Mouse (Mus musculus) intestine, embryonic 15.5 days (tissue): ENCODE measurements around the gene Prdm16. TPM values are rescaled to one million over a fixed set of nuclear protein-coding genes. Genes with fewer than 3 reads are reported as not detected.

Experiments
- ATAC-seq: fragments of 200-750 bp; cut with Nextera tagmentation; 2 replicates; pipeline ENCODE4 v1.8.0; 2017; ENCODE audit warnings: moderate TSS enrichment, moderate library complexity
- H3K27ac ChIP-seq: fragments of 300-500 bp; sonication (generic); 2 replicates; pipeline ENCODE4 v1.5.1; 2015; ENCODE audit warnings: mild to moderate bottlenecking, inconsistent platforms
- H3K27me3 ChIP-seq: fragments of 300-500 bp; sonication (generic); replicated peaks from 2 replicates; pipeline ENCODE4 v1.6.1; 2015; ENCODE audit warnings: inconsistent platforms
- H3K36me3 ChIP-seq: fragments of 300-500 bp; sonication (generic); 2 replicates; pipeline ENCODE4 v1.6.1; 2015; ENCODE audit warnings: inconsistent platforms
- H3K4me1 ChIP-seq: fragments of 300-500 bp; sonication (generic); replicated peaks from 2 replicates; pipeline ENCODE4 v1.6.1; 2015; ENCODE audit warnings: inconsistent platforms
- H3K4me2 ChIP-seq: fragments of 300-500 bp; sonication (generic); replicated peaks from 2 replicates; pipeline ENCODE4 v1.6.1; 2015; ENCODE audit warnings: mild to moderate bottlenecking, inconsistent platforms
- H3K4me3 ChIP-seq: fragments of 300-500 bp; sonication (generic); replicated peaks from 2 replicates; pipeline ENCODE4 v1.5.1; 2015; ENCODE audit warnings: inconsistent platforms
- H3K9ac ChIP-seq: fragments of 300-500 bp; sonication (generic); 2 replicates; pipeline ENCODE4 v1.6.1; 2015; ENCODE audit warnings: inconsistent platforms
- H3K9me3 ChIP-seq: fragments of 300-500 bp; sonication (generic); 2 replicates; pipeline ENCODE4 v1.6.1; 2016; ENCODE audit warnings: inconsistent platforms
- WGBS: fragments of 180-500 bp; shearing (Covaris S2); methylation state at CpG from one replicate; pipeline ENCODE4 v1.1.7; 2015; 5-methylcytosine and 5-hydroxymethylcytosine counted together
- polyA plus RNA-seq: library from polyadenylated mRNA; unstranded; fragments of >200 nt; fragmentation: Nextera tagmentation; extraction: Ambion mirVana; gene quantifications from 2 replicates; pipeline ENCODE4 v1.2.1, GENCODE M21; 2015

The Prdm16 gene
- polyA plus RNA-seq, 1 experiment from 2014 or later, result 16.4 TPM

DNA sequence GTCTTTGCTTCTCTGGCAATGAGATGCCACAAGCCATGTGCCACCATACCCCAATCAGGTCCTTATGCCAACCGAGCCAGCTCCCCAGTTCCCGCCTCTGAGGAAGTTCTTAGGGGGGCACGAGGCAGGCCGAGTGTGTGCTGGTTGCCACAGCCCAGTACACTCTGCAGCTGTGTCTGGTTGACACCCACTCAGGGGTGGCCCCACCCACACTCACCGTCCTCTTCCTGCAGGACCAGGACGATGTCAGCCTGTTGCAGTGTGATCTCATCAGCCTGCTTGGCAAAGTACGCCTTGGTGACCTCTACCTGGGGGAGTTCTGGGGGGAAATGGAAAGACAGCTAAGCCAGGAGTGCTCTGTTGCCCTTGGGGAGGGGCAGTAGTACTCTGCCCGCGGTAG is 357.2 kb downstream of the Prdm16 start:
- H3K27me3 ChIP-seq, result no peaks in the 10 kb centered on the region
- H3K4me1 ChIP-seq, result no peaks in the 10 kb centered on the region
- H3K36me3 ChIP-seq, result peaks cover 10% of the 10 kb centered on the region; the same call in 1 of the 2 replicates
- 57% methylated on average over 9 of the region's 9 CpGs for WGBS
- no peak overlapping the region for H3K4me3 ChIP-seq
- no peak overlapping the region for H3K4me2 ChIP-seq
- no peak overlapping the region for H3K27ac ChIP-seq
- H3K9me3 ChIP-seq, result no peaks in the 10 kb centered on the region
- ATAC-seq, result peak; percentile 21; the same call in 1 of the 2 replicates
- H3K9ac ChIP-seq, result no peak overlapping the region

GRCm38 (mm10) chr4:154273000-154273399 is 363.7 kb downstream of the Prdm16 start:
- no peak overlapping the region for H3K4me3 ChIP-seq
- no peak overlapping the region for H3K4me2 ChIP-seq
- WGBS, result 55% methylated on average over 3 of the region's 3 CpGs
- ATAC-seq, result 0 out of 2 replicates have a peak, but pooled peaks have one; percentile 19
- peaks cover 2% of the 10 kb centered on the region; the same call in 1 of the 2 replicates for H3K36me3 ChIP-seq
- H3K9ac ChIP-seq, result no peak overlapping the region
- H3K27me3 ChIP-seq, result no peaks in the 10 kb centered on the region
- 0 out of 2 replicates have a peak, but pooled peaks cover 8% of the 10 kb centered on the region for H3K4me1 ChIP-seq
- no peaks in the 10 kb centered on the region for H3K9me3 ChIP-seq
- no peak overlapping the region for H3K27ac ChIP-seq

DNA sequence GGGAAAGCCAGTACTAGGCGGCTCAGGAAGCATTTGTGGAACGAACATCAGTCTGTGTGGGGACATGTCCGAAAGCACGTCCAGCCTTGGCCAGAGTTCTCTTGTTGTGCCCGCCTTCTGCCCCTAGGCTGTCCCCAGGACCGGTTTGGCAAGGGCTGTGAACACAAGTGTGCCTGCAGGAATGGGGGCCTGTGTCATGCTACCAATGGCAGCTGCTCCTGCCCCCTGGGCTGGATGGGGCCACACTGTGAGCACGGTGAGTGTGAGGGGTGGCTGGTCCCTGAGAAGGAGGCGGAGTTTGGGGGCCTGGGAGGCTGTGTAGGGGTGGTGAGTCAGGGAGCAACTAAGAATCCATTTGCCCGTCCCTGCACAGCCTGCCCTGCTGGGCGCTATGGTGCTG is 367.2 kb downstream of the Prdm16 start:
- Histone ChIP-seq H3K27me3 (no peaks in the 10 kb centered on the region), H3K9ac (no peak overlapping the region), H3K4me1 (0 out of 2 replicates have a peak, but pooled peaks cover 8% of the 10 kb centered on the region), H3K4me2 (peak overlapping the region; percentile 17), H3K9me3 (no peaks in the 10 kb centered on the region), H3K36me3 (no peaks in the 10 kb centered on the region), H3K4me3 (no peak overlapping the region), H3K27ac (no peak overlapping the region)
- WGBS, result 48% methylated on average over 10 of the region's 10 CpGs
- peak; percentile 80 for ATAC-seq

DNA sequence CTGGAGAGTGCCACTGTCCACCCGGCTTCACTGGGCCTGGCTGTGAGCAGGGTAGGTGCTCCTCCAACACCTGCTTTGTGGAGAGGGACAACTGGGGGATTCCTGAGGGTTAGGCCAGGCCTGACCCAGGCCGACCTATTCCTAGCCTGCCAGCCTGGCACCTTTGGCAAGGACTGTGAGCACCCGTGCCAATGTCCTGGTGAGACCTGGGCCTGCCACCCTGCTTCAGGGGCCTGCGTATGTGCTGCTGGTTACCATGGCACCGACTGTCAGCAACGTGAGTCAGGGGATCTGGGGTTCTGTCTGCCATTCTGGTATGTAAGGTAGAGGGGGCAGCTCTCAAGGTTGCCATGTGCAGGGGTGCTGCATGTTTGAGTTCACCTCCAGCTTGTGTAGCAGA is 369.2 kb downstream of the Prdm16 start:
- H3K27ac ChIP-seq, result no peak overlapping the region
- no peak overlapping the region for H3K9ac ChIP-seq
- H3K27me3 ChIP-seq, result no peaks in the 10 kb centered on the region
- H3K9me3 ChIP-seq, result no peaks in the 10 kb centered on the region
- no peaks in the 10 kb centered on the region for H3K36me3 ChIP-seq
- H3K4me1 ChIP-seq, result 0 out of 2 replicates have a peak, but pooled peaks cover 8% of the 10 kb centered on the region
- no peak for ATAC-seq
- 88% methylated on average over 6 of the region's 6 CpGs for WGBS
- H3K4me2 ChIP-seq, result no peak overlapping the region
- H3K4me3 ChIP-seq, result no peak overlapping the region

Other genes with a start within 250 kb of the Prdm16 start
- not detected in 2 replicates for gene Actrt2, start 31.0 kb upstream of the Prdm16 start, polyA plus RNA-seq
- 0.10 TPM in 1 of 2 replicates, not detected in the other for gene Ttc34, start 200.6 kb upstream of the Prdm16 start, polyA plus RNA-seq
- gene Mmel1, start 232.7 kb upstream of the Prdm16 start, polyA plus RNA-seq, result 0.20 and 0.34 TPM in 2 replicates